Mouse (Mus musculus) sigmoid colon, adult 10 weeks (tissue): ENCODE measurements around the gene Cldn34c3. TPM values are rescaled to one million over a fixed set of nuclear protein-coding genes. Genes with fewer than 3 reads are reported as not detected.

Source experiments
- polyA plus RNA-seq: library from polyadenylated mRNA; stranded (reverse); fragments of 350-450 nt; fragmentation: Illumina TruSeq; extraction: RNeasy Lipid Tissue Mini Kit (QIAGEN cat#74804); gene quantifications from one replicate; pipeline ENCODE4 v1.2.3, GENCODE M21; 2014; ENCODE audit warnings: low read depth, low replicate concordance

Gene Cldn34c3
- not detected for polyA plus RNA-seq

DNA sequence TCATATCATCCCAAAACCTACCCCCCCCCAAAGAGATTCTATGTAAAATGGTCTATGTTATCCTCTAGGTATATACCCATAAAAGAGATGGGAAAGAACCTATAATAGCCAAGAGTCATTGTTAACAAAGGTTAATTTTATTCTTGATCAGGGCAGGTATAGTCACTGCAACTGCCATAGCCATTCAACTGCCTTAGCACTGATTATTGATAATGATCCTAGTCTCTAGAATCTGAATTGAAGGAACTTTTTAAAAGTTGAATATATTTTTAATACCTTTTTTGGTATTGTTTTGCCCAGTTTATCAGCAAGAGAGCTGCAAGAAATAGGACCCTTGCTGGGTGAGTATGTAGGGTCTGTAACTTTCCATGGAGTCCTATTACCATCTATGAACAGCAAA, at the start of gene Cldn34c3:
Gene Cldn34c3 (plus strand): TSS at position 301 of the 400 bp plus-strand sequence.

Other genes with a start within 250 kb of the Cldn34c3 start
- gene Cldn34c2, start 212.0 kb upstream of the Cldn34c3 start, polyA plus RNA-seq, result not detected
- gene Gm17467, start 88.9 kb upstream of the Cldn34c3 start, polyA plus RNA-seq, result not detected